Mouse (Mus musculus): ENCODE measurements around the gene Ankrd40.

Ankrd40 gene

GRCm38 (mm10) chr11:94351094-94351493, 23.3 kb downstream of the Ankrd40 start:
- DNase-seq (ENCODE audit: low read depth, low spot score): no peak

- no peak for DNase-seq (ENCODE audit: low read depth, low spot score)
These were observed 27.9 kb downstream of the Ankrd40 start for GRCm38 (mm10) chr11:94355521-94356217.

- DNase-seq (ENCODE audit: low read depth, low spot score): no peak
These were observed 31.4 kb downstream of the Ankrd40 start for GRCm38 (mm10) chr11:94359168-94359567.

- DNase-seq (ENCODE audit: low read depth, low spot score): no peak
These were observed 33.5 kb downstream of the Ankrd40 start for GRCm38 (mm10) chr11:94361166-94361870.

- DNase-seq (ENCODE audit: low read depth, low spot score): no peak
These were observed 34.3 kb downstream of the Ankrd40 start for GRCm38 (mm10) chr11:94362101-94362500.

GRCm38 (mm10) chr11:94363690-94364089, 35.9 kb downstream of the Ankrd40 start:
- DNase-seq (ENCODE audit: low read depth, low spot score): no peak

- no peak for DNase-seq (ENCODE audit: low read depth, low spot score)
These were observed 37.5 kb downstream of the Ankrd40 start for GRCm38 (mm10) chr11:94365340-94365739.

- no peak for DNase-seq (ENCODE audit: low read depth, low spot score)
These were observed 42.2 kb downstream of the Ankrd40 start for GRCm38 (mm10) chr11:94369981-94370380.

GRCm38 (mm10) chr11:94370809-94371208, 43.0 kb downstream of the Ankrd40 start:
- DNase-seq (ENCODE audit: low read depth, low spot score): no peak

GRCm38 (mm10) chr11:94374276-94374948, 46.6 kb downstream of the Ankrd40 start:
- no peak for DNase-seq (ENCODE audit: low read depth, low spot score)

GRCm38 (mm10) chr11:94379061-94379460, 51.3 kb downstream of the Ankrd40 start:
- no peak for DNase-seq (ENCODE audit: low read depth, low spot score)

- no peak for DNase-seq (ENCODE audit: low read depth, low spot score)
These were observed 51.9 kb downstream of the Ankrd40 start for GRCm38 (mm10) chr11:94379736-94380135.

- no peak for DNase-seq (ENCODE audit: low read depth, low spot score)
These were observed 58.4 kb downstream of the Ankrd40 start for GRCm38 (mm10) chr11:94385977-94386771.

GRCm38 (mm10) chr11:94387756-94388155, 60.0 kb downstream of the Ankrd40 start:
- no peak for DNase-seq (ENCODE audit: low read depth, low spot score)

GRCm38 (mm10) chr11:94389021-94389420, 61.2 kb downstream of the Ankrd40 start:
- no peak for DNase-seq (ENCODE audit: low read depth, low spot score)

- DNase-seq (ENCODE audit: low read depth, low spot score): no peak
These were observed 62.1 kb downstream of the Ankrd40 start for GRCm38 (mm10) chr11:94389724-94390396.

- DNase-seq (ENCODE audit: low read depth, low spot score): no peak
These were observed 63.0 kb downstream of the Ankrd40 start for GRCm38 (mm10) chr11:94390825-94391224.
